Mouse (Mus musculus) neural tube, embryonic 10.5 days (tissue): ENCODE data around the gene Metap1.
"Not testable (repeated sequence)": the region's sequence is repeated elsewhere in the genome, so short reads cannot be mapped to it uniquely, and the experiment has no call there.

Source experiments
- DNase-seq: peaks from one replicate; pipeline ENCODE4 v3.0.0-alpha.2; 2017; ENCODE audit warnings: low spot score; ENCODE audit errors: extremely low spot score

Metap1 gene

GRCm38 (mm10) chr3:138503754-138504153 lies 14.4 kb upstream of the Metap1 start:
- no peak for DNase-seq

- peak; percentile 54 for DNase-seq
Observed at GRCm38 (mm10) chr3:138499854-138500740, 10.8 kb upstream of the Metap1 start.

- DNase-seq = no peak
Observed at GRCm38 (mm10) chr3:138498731-138499130, 9.4 kb upstream of the Metap1 start.

GRCm38 (mm10) chr3:138495166-138496145 lies 6.1 kb upstream of the Metap1 start:
- DNase-seq = no peak

GRCm38 (mm10) chr3:138494565-138494964 lies 5.2 kb upstream of the Metap1 start:
- no peak for DNase-seq

- DNase-seq = no peak
Observed at GRCm38 (mm10) chr3:138493668-138494067, 4.4 kb upstream of the Metap1 start.

GRCm38 (mm10) chr3:138490034-138490337 lies 671 bp upstream of the Metap1 start:
- no peak for DNase-seq

- DNase-seq = no peak
Observed at GRCm38 (mm10) chr3:138488584-138489326, 560 bp downstream of the Metap1 start.

GRCm38 (mm10) chr3:138483240-138483639 lies 6.1 kb downstream of the Metap1 start:
- no peak for DNase-seq

- DNase-seq = no peak
Observed at GRCm38 (mm10) chr3:138481526-138482284, 7.6 kb downstream of the Metap1 start.

GRCm38 (mm10) chr3:138479489-138479888 lies 9.8 kb downstream of the Metap1 start:
- DNase-seq = no peak

GRCm38 (mm10) chr3:138471066-138471465 lies 18.2 kb downstream of the Metap1 start:
- DNase-seq = no peak

GRCm38 (mm10) chr3:138466656-138467055 lies 22.7 kb downstream of the Metap1 start:
- not testable (repeated sequence) for DNase-seq

GRCm38 (mm10) chr3:138464573-138465147 lies 24.7 kb downstream of the Metap1 start:
- DNase-seq = no peak

- no peak for DNase-seq
Observed at GRCm38 (mm10) chr3:138463807-138464206, 25.5 kb downstream of the Metap1 start.

GRCm38 (mm10) chr3:138463137-138463536 lies 26.2 kb downstream of the Metap1 start:
- DNase-seq = peak; percentile 46

- DNase-seq = no peak
Observed at GRCm38 (mm10) chr3:138461832-138462231, 27.5 kb downstream of the Metap1 start.

GRCm38 (mm10) chr3:138460260-138460659 lies 29.1 kb downstream of the Metap1 start:
- no peak for DNase-seq

GRCm38 (mm10) chr3:138458441-138458840 lies 30.9 kb downstream of the Metap1 start:
- DNase-seq = no peak

- no peak for DNase-seq
Observed at GRCm38 (mm10) chr3:138454711-138455435, 34.4 kb downstream of the Metap1 start.
